Mouse (Mus musculus) lung, postnatal 14 days (tissue): Measurements from ENCODE around the gene Insyn1.
A peak's percentile ranks its signal among the peaks of the same experiment; 100 is the strongest.

Experiments used
- DNase-seq: peaks from one replicate; pipeline ENCODE4 v3.0.0; 2021

Insyn1 gene

GRCm38 (mm10) chr9:58489133-58489864 lies 896 bp downstream of the Insyn1 start:
- DNase-seq = no peak

- DNase-seq = no peak
Measured at GRCm38 (mm10) chr9:58489865-58490165, 1.4 kb downstream of the Insyn1 start.

GRCm38 (mm10) chr9:58490391-58490790 lies 2.0 kb downstream of the Insyn1 start:
- DNase-seq = peak; percentile 39

- no peak for DNase-seq
Measured at GRCm38 (mm10) chr9:58495035-58495434, 6.6 kb downstream of the Insyn1 start.

- no peak for DNase-seq
Measured at GRCm38 (mm10) chr9:58496470-58497182, 8.2 kb downstream of the Insyn1 start.

GRCm38 (mm10) chr9:58497942-58498341 lies 9.5 kb downstream of the Insyn1 start:
- no peak for DNase-seq

- no peak for DNase-seq
Measured at GRCm38 (mm10) chr9:58500946-58501345, 12.5 kb downstream of the Insyn1 start.

GRCm38 (mm10) chr9:58507216-58508005 lies 19.0 kb downstream of the Insyn1 start:
- DNase-seq = no peak

- DNase-seq = no peak
Measured at GRCm38 (mm10) chr9:58510452-58510851, 22.0 kb downstream of the Insyn1 start.

GRCm38 (mm10) chr9:58513749-58514148 lies 25.3 kb downstream of the Insyn1 start:
- no peak for DNase-seq

GRCm38 (mm10) chr9:58516480-58516879 lies 28.1 kb downstream of the Insyn1 start:
- no peak for DNase-seq

- DNase-seq = no peak
Measured at GRCm38 (mm10) chr9:58517866-58518750, 29.7 kb downstream of the Insyn1 start.

- no peak for DNase-seq
Measured at GRCm38 (mm10) chr9:58519953-58520352, 31.6 kb downstream of the Insyn1 start.

- no peak for DNase-seq
Measured at GRCm38 (mm10) chr9:58520816-58521581, 32.6 kb downstream of the Insyn1 start.

- no peak for DNase-seq
Measured at GRCm38 (mm10) chr9:58521883-58522423, 33.5 kb downstream of the Insyn1 start.

- no peak for DNase-seq
Measured at GRCm38 (mm10) chr9:58525108-58525507, 36.7 kb downstream of the Insyn1 start.

- DNase-seq = no peak
Measured at GRCm38 (mm10) chr9:58527841-58528240, 39.4 kb downstream of the Insyn1 start.

GRCm38 (mm10) chr9:58530407-58530806 lies 42.0 kb downstream of the Insyn1 start:
- no peak for DNase-seq

GRCm38 (mm10) chr9:58532236-58532635 lies 43.8 kb downstream of the Insyn1 start:
- no peak for DNase-seq

GRCm38 (mm10) chr9:58533322-58533721 lies 44.9 kb downstream of the Insyn1 start:
- no peak for DNase-seq

GRCm38 (mm10) chr9:58534766-58535165 lies 46.4 kb downstream of the Insyn1 start:
- peak; percentile 67 for DNase-seq
